Comparison of ENCODE assay signal across 12 mouse cellular contexts in genomic region chr3:149993199-149993598, GRCm38 (mm10).
A peak's percentile ranks its signal among the peaks of the same experiment; 100 is the strongest.
DNase-seq lines count a peak whose midpoint lies in the region; ATAC-seq and TF ChIP-seq lines count a peak whose summit lies in the region.
"Had no signal": no experiment of that assay in that cellular context is flagged by ENCODE, and none has a peak within 500 bp of the region (broad histone marks: within the 10 kb centered on the region; RNA-seq: fewer than 3 reads in every experiment).

No protein-coding gene starts in this region.

- no peak for ATAC-seq in CD4-positive, CD25-positive, alpha-beta regulatory T cell, adult 4 months
- ATAC-seq: activated CD4-positive, CD25-positive, alpha-beta regulatory T cell, adult 4 months had no signal

- TF ChIP-seq POLR2A in brain, embryonic 14.5 days (IDR thresholded peaks at IDR 0.05; ENCODE audit: borderline replicate concordance, extremely low read depth, insufficient read depth, insufficient read length, poor library complexity, severe bottlenecking) = no peak

- no peak overlapping the region for H3K4me3 ChIP-seq in layer of hippocampus, adult 2 months
- H3K4me3 ChIP-seq: lung, embryonic 15.5 days had no signal

- DNase-seq in adrenal gland, postnatal 10 days = peak; percentile 15
- DNase-seq in adrenal gland, postnatal 4 days (ENCODE audit: low spot score in 2 of 2) = no peak
- DNase-seq in layer of hippocampus, adult 2 months (ENCODE audit: low spot score in 2 of 2) = no peak
- no peak for DNase-seq in layer of hippocampus, adult 9-11 months
- DNase-seq in A20 (ENCODE audit: low read depth, low spot score) = peak; percentile 15
- peak; percentile 24 for DNase-seq in brain, embryonic 14.5 days (ENCODE audit: low read depth)
- DNase-seq in heart, adult 9 months (ENCODE audit: low spot score in 2 of 2) = no peak
- DNase-seq: gastrocnemius, postnatal 25 days; heart, postnatal 14 days had no signal

- peak; percentile 40 for TF ChIP-seq CTCF in layer of hippocampus, adult 2 months (conservative IDR thresholded peaks at IDR 0.05)
- TF ChIP-seq CTCF in brain, embryonic 14.5 days (IDR thresholded peaks at IDR 0.05; ENCODE audit: borderline replicate concordance, extremely low read depth, insufficient read depth, insufficient read length) = peak; percentile 11; the same call in 1 of the 2 replicates

- no peak overlapping the region for H3K27ac ChIP-seq in layer of hippocampus, adult 2 months
- H3K27ac ChIP-seq: lung, embryonic 15.5 days had no signal

Comparison
In these comparisons a context has a peak if more than half of its experiments do, and no peak if none do; other contexts are left out.
1. DNase-seq: peak in adrenal gland, postnatal 10 days (single experiment), A20 (single experiment) and brain, embryonic 14.5 days (single experiment); none in adrenal gland, postnatal 4 days (0 of 2), layer of hippocampus, adult 2 months (0 of 2), layer of hippocampus, adult 9-11 months (single experiment) and heart, adult 9 months (0 of 2).